Mouse (Mus musculus) hindbrain, embryonic 14.5 days (tissue): ENCODE measurements around the gene Ripor2. TPM values are rescaled to one million over a fixed set of nuclear protein-coding genes. Genes with fewer than 3 reads are reported as not detected.

Experiments
- ATAC-seq: fragments of 200-750 bp; cut with Nextera tagmentation; 2 replicates; pipeline ENCODE4 v1.8.0; 2017; ENCODE audit warnings: moderate number of reproducible peaks, mild to moderate bottlenecking, moderate TSS enrichment, moderate library complexity; ENCODE audit not compliant: low FRiP score
- DNase-seq: peaks from one replicate; pipeline ENCODE4 v3.0.0-alpha.2; 2015; ENCODE audit warnings: low spot score
- H3K27ac ChIP-seq: fragments of 300-500 bp; sonication (generic); 2 replicates; pipeline ENCODE4 v1.5.1; 2014; ENCODE audit warnings: mild to moderate bottlenecking, moderate library complexity
- H3K27me3 ChIP-seq: fragments of 300-500 bp; sonication (generic); 2 replicates; pipeline ENCODE4 v1.6.1; 2014; ENCODE audit warnings: mild to moderate bottlenecking, low read length, mixed read lengths; ENCODE audit not compliant: control insufficient read depth, insufficient read depth
- H3K36me3 ChIP-seq: fragments of 300-500 bp; sonication (generic); replicated peaks from 2 replicates; pipeline ENCODE4 v1.6.1; 2014; ENCODE audit not compliant: control insufficient read depth, insufficient read depth
- H3K4me1 ChIP-seq: fragments of 300-500 bp; sonication (generic); replicated peaks from 2 replicates; pipeline ENCODE4 v1.6.1; 2014; ENCODE audit warnings: antibody characterized with exemption, low read length, mixed read lengths; ENCODE audit not compliant: control insufficient read depth, insufficient read depth
- H3K4me2 ChIP-seq: fragments of 300-500 bp; sonication (generic); replicated peaks from 2 replicates; pipeline ENCODE4 v1.6.1; 2014; ENCODE audit warnings: mild to moderate bottlenecking, moderate library complexity
- H3K4me3 ChIP-seq: fragments of 300-500 bp; sonication (generic); replicated peaks from 2 replicates; pipeline ENCODE4 v1.5.1; 2014; ENCODE audit warnings: mild to moderate bottlenecking, low read length
- H3K9ac ChIP-seq: fragments of 300-500 bp; sonication (generic); 2 replicates; pipeline ENCODE4 v1.6.1; 2014
- H3K9me3 ChIP-seq: fragments of 300-500 bp; sonication (generic); 2 replicates; pipeline ENCODE4 v1.6.1; 2016; ENCODE audit warnings: low read length; ENCODE audit not compliant: control insufficient read depth
- WGBS: fragments of 180-500 bp; shearing (Covaris S2); extraction: QIAGEN DNeasy Blood & Tissue Kit; methylation state at CpG from one replicate; pipeline ENCODE4 v1.1.7; 2014; 5-methylcytosine and 5-hydroxymethylcytosine counted together
- polyA plus RNA-seq: library from polyadenylated mRNA; unstranded; fragments of >200 nt; fragmentation: Nextera tagmentation; extraction: Ambion mirVana; gene quantifications from 2 replicates; pipeline ENCODE4 v1.2.1, GENCODE M21; 2014

Gene Ripor2
- polyA plus RNA-seq, 1 experiment from 2014 or later: 25.9 TPM

DNA sequence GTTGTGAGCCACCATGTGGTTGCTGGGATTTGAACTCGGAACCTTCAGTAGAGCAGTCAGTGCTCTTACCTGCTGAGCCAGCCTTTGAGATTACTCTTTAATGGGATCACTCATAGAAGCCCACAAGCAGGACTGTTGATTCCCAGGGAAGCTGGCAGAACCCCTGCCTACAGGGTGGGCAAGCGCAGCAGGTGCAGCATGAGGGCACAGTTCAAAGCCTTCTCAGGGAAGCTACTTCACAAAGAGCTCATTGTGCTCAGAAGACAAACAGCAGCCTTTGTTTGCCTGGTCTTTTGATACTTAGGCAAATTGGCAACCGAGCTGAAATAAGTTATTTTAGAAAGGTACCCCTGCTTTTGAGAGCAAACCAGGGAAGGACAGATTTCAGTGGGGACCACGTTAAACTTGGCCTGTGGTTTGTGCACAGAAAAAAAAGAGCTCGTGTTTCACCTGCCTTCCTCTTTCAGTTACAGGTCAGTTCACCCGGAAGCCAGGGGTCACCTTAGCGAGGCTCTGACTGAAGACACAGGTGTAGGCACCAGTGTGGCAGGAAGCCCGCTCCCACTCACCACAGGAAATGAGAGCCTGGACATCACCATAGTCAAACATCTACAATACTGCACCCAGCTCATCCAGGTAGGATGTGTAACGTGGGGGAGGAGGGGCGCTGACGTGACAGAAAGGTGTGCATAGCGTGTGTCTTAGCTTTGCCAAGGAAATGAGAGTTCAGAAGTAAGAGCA is 127.8 kb downstream of the Ripor2 start:
- H3K27me3 ChIP-seq: no peaks in the 10 kb centered on the region
- peaks cover 30% of the 10 kb centered on the region for H3K36me3 ChIP-seq
- no peak overlapping the region for H3K9ac ChIP-seq
- no peaks in the 10 kb centered on the region for H3K4me1 ChIP-seq
- H3K4me3 ChIP-seq: no peak overlapping the region
- no peak for DNase-seq
- H3K9me3 ChIP-seq: no peaks in the 10 kb centered on the region
- H3K4me2 ChIP-seq: no peak overlapping the region
- WGBS: 70% methylated on average over 12 of the region's 12 CpGs
- ATAC-seq: no peak
- H3K27ac ChIP-seq: no peak overlapping the region

GRCm38 (mm10) chr13:24710968-24711367 is 129.0 kb downstream of the Ripor2 start:
- Histone ChIP-seq H3K4me2 (no peak overlapping the region), H3K36me3 (peaks cover 36% of the 10 kb centered on the region), H3K4me3 (no peak overlapping the region), H3K9me3 (no peaks in the 10 kb centered on the region), H3K9ac (no peak overlapping the region), H3K27ac (peak overlapping the region; percentile 29; the same call in 1 of the 2 replicates), H3K27me3 (no peaks in the 10 kb centered on the region), H3K4me1 (no peaks in the 10 kb centered on the region)
- ATAC-seq (no peak), DNase-seq (no peak)
- WGBS: 58% methylated on average over 7 of the region's 7 CpGs

- no peak overlapping the region for H3K4me3 ChIP-seq
- no peaks in the 10 kb centered on the region for H3K4me1 ChIP-seq
- no peaks in the 10 kb centered on the region for H3K27me3 ChIP-seq
- no peaks in the 10 kb centered on the region for H3K9me3 ChIP-seq
- no peak overlapping the region for H3K9ac ChIP-seq
- WGBS: 82% methylated on average over 7 of the region's 7 CpGs
- DNase-seq (no peak), ATAC-seq (no peak)
- no peak overlapping the region for H3K27ac ChIP-seq
- H3K4me2 ChIP-seq: no peak overlapping the region
- H3K36me3 ChIP-seq: peaks cover 52% of the 10 kb centered on the region
Observed at GRCm38 (mm10) chr13:24712581-24713130, 130.7 kb downstream of the Ripor2 start.

- Histone ChIP-seq H3K9me3 (no peaks in the 10 kb centered on the region), H3K4me1 (no peaks in the 10 kb centered on the region), H3K9ac (no peak overlapping the region), H3K4me2 (peak overlapping the region; percentile 33; the same call in 1 of the 2 replicates), H3K4me3 (no peak overlapping the region), H3K36me3 (peaks cover 60% of the 10 kb centered on the region), H3K27ac (no peak overlapping the region), H3K27me3 (no peaks in the 10 kb centered on the region)
- WGBS: 8% methylated on average over 16 of the region's 16 CpGs
- DNase-seq (peak; percentile 89), ATAC-seq (peak; percentile 85)
Observed at GRCm38 (mm10) chr13:24713434-24714000, 131.5 kb downstream of the Ripor2 start.

DNA sequence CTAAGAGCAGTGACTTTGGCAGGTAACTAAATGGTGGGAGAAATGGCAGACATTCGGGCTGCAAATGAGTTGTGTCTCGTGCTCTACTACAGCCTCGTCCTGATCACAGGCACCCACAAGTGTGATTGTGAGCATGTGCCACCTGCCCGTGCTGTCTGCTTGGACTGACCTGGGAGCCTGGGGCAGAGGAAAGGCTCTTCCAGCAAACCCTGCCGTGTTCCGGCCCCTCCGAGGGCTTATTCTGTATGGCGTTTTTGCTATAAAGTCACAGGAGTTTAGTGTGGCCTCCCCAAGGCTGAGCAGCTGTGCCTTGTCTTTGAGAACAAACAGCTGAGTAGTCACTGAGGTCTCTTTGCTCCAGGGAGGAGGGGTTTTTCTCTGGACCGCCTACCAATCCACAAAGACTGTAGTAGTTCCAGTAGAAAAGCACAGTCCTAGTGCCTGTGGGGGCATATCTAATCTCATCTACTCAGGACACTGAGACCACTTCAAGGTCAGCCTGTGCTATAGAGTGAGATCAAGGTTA is 132.4 kb downstream of the Ripor2 start:
- DNase-seq (no peak), ATAC-seq (no peak)
- peaks cover 65% of the 10 kb centered on the region for H3K36me3 ChIP-seq
- no peak overlapping the region for H3K4me2 ChIP-seq
- no peak overlapping the region for H3K9ac ChIP-seq
- H3K9me3 ChIP-seq: no peaks in the 10 kb centered on the region
- no peak overlapping the region for H3K27ac ChIP-seq
- no peak overlapping the region for H3K4me3 ChIP-seq
- H3K4me1 ChIP-seq: no peaks in the 10 kb centered on the region
- WGBS: 77% methylated on average over 9 of the region's 9 CpGs
- H3K27me3 ChIP-seq: no peaks in the 10 kb centered on the region

DNA sequence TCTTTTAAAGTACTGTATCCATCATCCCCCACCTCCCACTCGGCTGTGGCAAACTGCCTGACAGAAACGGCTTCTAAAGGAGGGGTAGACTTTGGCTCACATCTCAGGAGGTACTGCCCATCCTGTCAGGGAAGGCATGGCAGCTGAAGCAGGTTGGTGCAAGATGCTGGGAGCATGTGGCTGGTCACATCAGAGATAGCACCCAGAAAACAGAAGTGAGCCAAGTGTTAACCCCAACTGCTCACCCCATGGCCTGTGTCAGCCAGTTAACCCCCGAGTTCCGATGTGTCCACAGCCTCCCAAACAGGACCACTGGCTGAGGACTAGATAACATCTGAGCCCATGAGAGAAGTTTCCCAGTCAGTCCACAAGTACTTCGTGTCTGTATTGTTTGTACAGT is 133.6 kb downstream of the Ripor2 start:
- Histone ChIP-seq H3K4me3 (no peak overlapping the region), H3K27me3 (no peaks in the 10 kb centered on the region), H3K4me2 (no peak overlapping the region), H3K4me1 (no peaks in the 10 kb centered on the region), H3K27ac (no peak overlapping the region), H3K9me3 (no peaks in the 10 kb centered on the region), H3K36me3 (peaks cover 58% of the 10 kb centered on the region), H3K9ac (no peak overlapping the region)
- 63% methylated on average over 5 of the region's 5 CpGs for WGBS
- ATAC-seq (no peak), DNase-seq (no peak)

GRCm38 (mm10) chr13:24716441-24716840 is 134.5 kb downstream of the Ripor2 start:
- no peak overlapping the region for H3K27ac ChIP-seq
- no peaks in the 10 kb centered on the region for H3K27me3 ChIP-seq
- 86% methylated on average over 9 of the region's 9 CpGs for WGBS
- H3K9me3 ChIP-seq: no peaks in the 10 kb centered on the region
- peaks cover 53% of the 10 kb centered on the region for H3K36me3 ChIP-seq
- H3K9ac ChIP-seq: no peak overlapping the region
- no peak overlapping the region for H3K4me2 ChIP-seq
- no peaks in the 10 kb centered on the region for H3K4me1 ChIP-seq
- no peak for DNase-seq
- ATAC-seq: no peak
- H3K4me3 ChIP-seq: no peak overlapping the region

- no peak for ATAC-seq
- H3K4me3 ChIP-seq: no peak overlapping the region
- no peak overlapping the region for H3K4me2 ChIP-seq
- H3K9ac ChIP-seq: no peak overlapping the region
- no peaks in the 10 kb centered on the region for H3K4me1 ChIP-seq
- H3K27ac ChIP-seq: no peak overlapping the region
- 87% methylated on average over 7 of the region's 7 CpGs for WGBS
- peaks cover 53% of the 10 kb centered on the region for H3K36me3 ChIP-seq
- DNase-seq: no peak
- H3K9me3 ChIP-seq: no peaks in the 10 kb centered on the region
- no peaks in the 10 kb centered on the region for H3K27me3 ChIP-seq
Observed at GRCm38 (mm10) chr13:24717677-24718076, 135.7 kb downstream of the Ripor2 start.

- H3K4me2 ChIP-seq: no peak overlapping the region
- H3K9me3 ChIP-seq: no peaks in the 10 kb centered on the region
- no peak for DNase-seq
- H3K36me3 ChIP-seq: peaks cover 54% of the 10 kb centered on the region
- H3K27me3 ChIP-seq: no peaks in the 10 kb centered on the region
- no peak overlapping the region for H3K4me3 ChIP-seq
- H3K9ac ChIP-seq: no peak overlapping the region
- H3K27ac ChIP-seq: no peak overlapping the region
- H3K4me1 ChIP-seq: no peaks in the 10 kb centered on the region
- no peak for ATAC-seq
- WGBS: 77% methylated on average over 10 of the region's 10 CpGs
Observed at GRCm38 (mm10) chr13:24721502-24721901, 139.5 kb downstream of the Ripor2 start.
